Mouse (Mus musculus) forebrain, embryonic 13.5 days (tissue): Measurements from ENCODE around the gene Bpifb3. TPM values are rescaled to one million over a fixed set of nuclear protein-coding genes. Genes with fewer than 3 reads are reported as not detected.

Experiments used
- ATAC-seq: fragments of 200-750 bp; cut with Nextera tagmentation; 2 replicates; pipeline ENCODE4 v1.8.0; 2017
- H3K27ac ChIP-seq: fragments of 300-500 bp; sonication (generic); 2 replicates; pipeline ENCODE4 v1.5.1; 2015; ENCODE audit warnings: inconsistent platforms, mild to moderate bottlenecking, moderate library complexity
- H3K27me3 ChIP-seq: fragments of 300-500 bp; sonication (generic); 2 replicates; pipeline ENCODE4 v1.6.1; 2015; ENCODE audit warnings: mild to moderate bottlenecking, inconsistent platforms
- H3K36me3 ChIP-seq: fragments of 300-500 bp; sonication (generic); 2 replicates; pipeline ENCODE4 v1.6.1; 2015; ENCODE audit warnings: mild to moderate bottlenecking, inconsistent platforms; ENCODE audit not compliant: poor library complexity, severe bottlenecking
- H3K4me1 ChIP-seq: fragments of 300-500 bp; sonication (generic); 2 replicates; pipeline ENCODE4 v1.6.1; 2015; ENCODE audit warnings: inconsistent platforms
- H3K4me2 ChIP-seq: fragments of 300-500 bp; sonication (generic); 2 replicates; pipeline ENCODE4 v1.6.1; 2015; ENCODE audit warnings: inconsistent platforms, mild to moderate bottlenecking, moderate library complexity
- H3K4me3 ChIP-seq: fragments of 300-500 bp; sonication (generic); 2 replicates; pipeline ENCODE4 v1.5.1; 2015; ENCODE audit warnings: mild to moderate bottlenecking, inconsistent platforms
- H3K9ac ChIP-seq: fragments of 300-500 bp; sonication (generic); 2 replicates; pipeline ENCODE4 v1.6.1; 2015; ENCODE audit warnings: mild to moderate bottlenecking, inconsistent platforms
- H3K9me3 ChIP-seq: fragments of 300-500 bp; sonication (generic); replicated peaks from 2 replicates; pipeline ENCODE4 v1.6.1; 2016; ENCODE audit warnings: inconsistent platforms
- WGBS: fragments of 180-500 bp; shearing (Covaris S2); methylation state at CpG from one replicate; pipeline ENCODE4 v1.1.7; 2015; 5-methylcytosine and 5-hydroxymethylcytosine counted together
- polyA plus RNA-seq: library from polyadenylated mRNA; unstranded; fragments of >200 nt; fragmentation: Nextera tagmentation; extraction: Ambion mirVana; gene quantifications from 2 replicates; pipeline ENCODE4 v1.2.1, GENCODE M21; 2015

Gene Bpifb3
- not detected in 2 replicates for polyA plus RNA-seq

GRCm38 (mm10) chr2:153917930-153918329 lies at the start of gene Bpifb3:
TSS of gene Bpifb3 (plus strand) at chr2:153918230.
- no peaks in the 10 kb centered on the region for H3K27me3 ChIP-seq
- H3K9ac ChIP-seq: no peak within 1 kb of the TSS
- H3K36me3 ChIP-seq: no peaks in the 10 kb centered on the region
- WGBS: 53% methylated on average over 8 of the region's 8 CpGs
- no peak for ATAC-seq
- peaks cover 6% of the 10 kb centered on the region; the same call in 1 of the 2 replicates for H3K4me1 ChIP-seq
- no peaks in the 10 kb centered on the region for H3K9me3 ChIP-seq
- no peak within 1 kb of the TSS for H3K4me2 ChIP-seq
- no peak within 1 kb of the TSS for H3K27ac ChIP-seq
- no peak within 1 kb of the TSS for H3K4me3 ChIP-seq

DNA sequence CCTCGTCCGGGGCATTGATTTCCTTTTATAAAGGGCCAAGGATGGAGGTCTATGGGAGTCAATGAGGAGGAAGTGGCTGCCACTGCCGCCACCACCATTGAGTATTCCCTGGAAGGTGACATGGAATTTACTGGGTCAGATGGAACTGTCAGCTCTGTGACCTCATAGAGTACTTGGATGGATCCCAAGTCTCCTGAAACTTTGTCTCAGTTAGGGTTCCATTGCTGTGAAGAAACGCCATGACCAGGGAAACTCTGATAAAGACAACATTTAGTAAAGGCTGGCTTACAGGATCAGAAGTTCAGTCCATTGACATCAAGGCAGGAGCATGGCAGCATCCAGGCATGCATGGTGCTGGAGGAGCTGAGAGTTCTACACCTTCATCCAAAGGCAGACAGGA lies 47.0 kb upstream of the Bpifb3 start, which contains the start of gene Sun5:
Gene Sun5, minus strand, starts transcription at position 101 of the 400 bp plus-strand sequence.
- Histone ChIP-seq H3K4me1 (peaks cover 4% of the 10 kb centered on the region; the same call in 1 of the 2 replicates), H3K27ac (no peak within 1 kb of the TSS), H3K36me3 (no peaks in the 10 kb centered on the region), H3K4me2 (no peak within 1 kb of the TSS), H3K27me3 (no peaks in the 10 kb centered on the region), H3K9me3 (no peaks in the 10 kb centered on the region), H3K4me3 (no peak within 1 kb of the TSS), H3K9ac (no peak within 1 kb of the TSS)
- WGBS: 89% methylated on average over 4 of the region's 4 CpGs
- no peak for ATAC-seq

DNA sequence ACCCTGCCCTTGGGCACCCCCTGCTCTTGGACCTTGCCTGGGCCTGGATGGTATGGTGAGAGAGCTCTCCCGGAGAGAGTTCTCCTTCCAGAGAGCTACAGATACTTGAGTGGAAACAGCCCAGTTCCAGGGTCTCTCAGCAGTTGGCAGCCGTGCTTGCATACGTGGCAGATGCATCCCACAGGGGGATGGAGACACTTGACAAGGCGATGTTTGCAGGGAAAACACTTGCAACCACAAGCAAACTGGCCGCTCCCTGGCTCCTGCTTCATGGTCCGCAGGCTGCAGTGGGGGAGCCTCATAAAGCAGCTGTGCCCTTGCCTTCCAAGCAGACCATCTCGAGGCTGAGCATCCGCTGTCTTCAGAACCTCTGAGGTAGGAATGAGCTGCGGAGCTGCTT lies 43.3 kb upstream of the Bpifb3 start, which contains the start of gene Bpifb2:
Gene Bpifb2, plus strand, starts transcription at position 301 of the 400 bp plus-strand sequence.
- no peak for ATAC-seq
- WGBS: 83% methylated on average over 9 of the region's 9 CpGs
- no peak within 1 kb of the TSS for H3K4me2 ChIP-seq

DNA sequence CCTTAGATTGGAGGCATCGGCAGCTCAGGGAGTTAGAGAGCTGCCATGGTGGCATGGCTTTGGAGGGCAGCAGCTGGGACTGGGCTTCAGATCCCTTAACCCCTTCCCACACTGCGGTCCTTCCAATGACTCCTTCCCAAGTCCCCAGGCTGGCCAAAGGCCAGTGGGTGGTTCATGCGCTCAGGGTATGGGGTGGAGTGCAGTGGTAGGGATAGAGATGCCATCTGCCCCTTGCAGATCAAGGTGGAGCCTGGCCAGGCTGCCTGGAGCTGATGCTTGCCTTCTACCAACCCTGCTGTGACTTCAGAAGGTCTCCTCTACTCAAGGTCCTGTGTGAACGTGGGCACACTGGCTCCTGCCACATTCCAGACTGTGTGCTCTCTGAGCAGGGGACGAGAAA lies 18.9 kb upstream of the Bpifb3 start:
- Histone ChIP-seq H3K9ac (no peak overlapping the region), H3K4me1 (no peaks in the 10 kb centered on the region), H3K4me2 (no peak overlapping the region), H3K27me3 (no peaks in the 10 kb centered on the region), H3K4me3 (no peak overlapping the region), H3K9me3 (no peaks in the 10 kb centered on the region), H3K27ac (no peak overlapping the region), H3K36me3 (no peaks in the 10 kb centered on the region)
- WGBS: 68% methylated on average over 5 of the region's 5 CpGs
- no peak for ATAC-seq

More for the DNA sequence above, 43.3 kb upstream of the Bpifb3 start, which contains the start of gene Bpifb2:
- H3K4me3 ChIP-seq: no peak within 1 kb of the TSS
- no peak within 1 kb of the TSS for H3K9ac ChIP-seq
- H3K36me3 ChIP-seq: no peaks in the 10 kb centered on the region
- H3K27me3 ChIP-seq: no peaks in the 10 kb centered on the region
- peaks cover 4% of the 10 kb centered on the region; the same call in 1 of the 2 replicates for H3K4me1 ChIP-seq
- no peaks in the 10 kb centered on the region for H3K9me3 ChIP-seq
- H3K27ac ChIP-seq: no peak within 1 kb of the TSS

GRCm38 (mm10) chr2:153900088-153900487 lies 17.9 kb upstream of the Bpifb3 start, which contains the start of gene Bpifb6:
TSS of gene Bpifb6 (plus strand) at chr2:153900388.
- H3K9me3 ChIP-seq: no peaks in the 10 kb centered on the region
- no peak within 1 kb of the TSS for H3K4me2 ChIP-seq
- no peaks in the 10 kb centered on the region for H3K36me3 ChIP-seq
- 55% methylated on average over 4 of the region's 4 CpGs for WGBS
- H3K27ac ChIP-seq: no peak within 1 kb of the TSS
- no peak within 1 kb of the TSS for H3K9ac ChIP-seq
- no peaks in the 10 kb centered on the region for H3K27me3 ChIP-seq
- no peak for ATAC-seq
- no peaks in the 10 kb centered on the region for H3K4me1 ChIP-seq
- no peak within 1 kb of the TSS for H3K4me3 ChIP-seq

DNA sequence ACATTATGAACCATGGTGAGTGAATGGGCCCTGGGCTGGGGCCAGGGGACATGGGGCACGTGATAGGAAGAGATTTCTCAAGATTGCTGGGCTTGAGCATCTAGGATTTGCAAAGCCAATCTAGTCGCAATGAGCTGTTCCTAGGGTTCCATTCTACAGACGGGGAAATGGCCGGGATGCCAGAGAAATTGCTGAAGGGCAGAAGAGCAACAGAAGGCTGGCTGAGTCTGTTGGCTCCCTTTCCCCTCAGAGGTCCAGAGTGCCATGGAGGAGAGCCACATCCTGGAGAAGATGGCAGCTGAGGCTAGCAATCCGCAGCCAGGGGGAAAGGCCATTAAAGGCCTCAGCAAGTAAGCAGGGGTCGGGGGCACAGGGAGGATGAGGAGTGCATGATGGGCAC lies 15.3 kb upstream of the Bpifb3 start:
- no peaks in the 10 kb centered on the region for H3K27me3 ChIP-seq
- H3K4me3 ChIP-seq: no peak overlapping the region
- ATAC-seq: no peak
- H3K4me1 ChIP-seq: no peaks in the 10 kb centered on the region
- H3K9me3 ChIP-seq: no peaks in the 10 kb centered on the region
- H3K9ac ChIP-seq: no peak overlapping the region
- H3K4me2 ChIP-seq: no peak overlapping the region
- H3K27ac ChIP-seq: no peak overlapping the region
- 81% methylated on average over 6 of the region's 6 CpGs for WGBS
- H3K36me3 ChIP-seq: no peaks in the 10 kb centered on the region

GRCm38 (mm10) chr2:153906626-153907025 lies 11.4 kb upstream of the Bpifb3 start:
- no peaks in the 10 kb centered on the region for H3K4me1 ChIP-seq
- 94% methylated on average over 4 of the region's 4 CpGs for whole genome bisulfite sequencing
- H3K27ac ChIP-seq: no peak overlapping the region
- H3K9ac ChIP-seq: no peak overlapping the region
- no peak overlapping the region for H3K4me2 ChIP-seq
- ATAC-seq: no peak
- no peaks in the 10 kb centered on the region for H3K9me3 ChIP-seq
- H3K4me3 ChIP-seq: no peak overlapping the region
- no peaks in the 10 kb centered on the region for H3K27me3 ChIP-seq
- no peaks in the 10 kb centered on the region for H3K36me3 ChIP-seq

GRCm38 (mm10) chr2:153914151-153914550 lies 3.9 kb upstream of the Bpifb3 start:
- Histone ChIP-seq H3K4me1 (peaks cover 6% of the 10 kb centered on the region; the same call in 1 of the 2 replicates), H3K9me3 (no peaks in the 10 kb centered on the region), H3K4me3 (no peak overlapping the region), H3K4me2 (no peak overlapping the region), H3K27me3 (no peaks in the 10 kb centered on the region), H3K9ac (no peak overlapping the region), H3K27ac (no peak overlapping the region), H3K36me3 (no peaks in the 10 kb centered on the region)
- 49% methylated on average over 5 of the region's 5 CpGs for WGBS
- ATAC-seq: no peak

- Histone ChIP-seq H3K4me3 (no peak overlapping the region), H3K9ac (no peak overlapping the region), H3K4me1 (no peaks in the 10 kb centered on the region), H3K4me2 (no peak overlapping the region), H3K27ac (no peak overlapping the region), H3K27me3 (no peaks in the 10 kb centered on the region), H3K9me3 (no peaks in the 10 kb centered on the region), H3K36me3 (no peaks in the 10 kb centered on the region)
- ATAC-seq: no peak
- 87% methylated on average over 6 of the region's 6 CpGs for WGBS
These were observed 3.2 kb downstream of the Bpifb3 start for GRCm38 (mm10) chr2:153921246-153921645.

DNA sequence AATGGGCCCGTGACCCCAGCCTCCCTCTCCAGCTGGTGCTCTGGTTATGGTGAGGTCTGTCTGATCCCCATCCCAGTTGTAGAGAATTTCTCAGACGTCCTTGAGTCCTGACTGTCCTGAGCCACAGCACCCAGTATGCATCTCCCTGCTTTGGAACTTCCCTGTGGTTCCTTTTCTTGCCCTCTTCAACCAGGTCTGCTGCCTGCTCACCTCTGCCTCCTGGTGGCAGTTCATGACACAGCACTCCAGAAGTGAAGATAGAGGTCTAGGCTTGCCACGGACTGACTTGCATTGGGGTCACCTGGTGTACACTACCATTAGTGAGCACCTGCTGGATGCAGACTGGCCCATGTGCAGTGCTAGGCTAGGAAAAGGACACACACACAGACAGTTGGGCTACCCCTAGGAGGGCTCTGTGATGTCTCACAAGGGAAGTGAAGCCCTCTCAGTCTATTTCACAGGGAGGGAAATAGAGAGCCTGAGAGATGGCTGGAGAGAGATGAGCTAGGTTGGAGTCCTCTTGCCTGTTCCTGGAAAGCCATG lies 11.9 kb downstream of the Bpifb3 start:
- no peaks in the 10 kb centered on the region for H3K36me3 ChIP-seq
- H3K4me3 ChIP-seq: no peak overlapping the region
- no peak for ATAC-seq
- H3K4me1 ChIP-seq: peaks cover 7% of the 10 kb centered on the region
- 42% methylated on average over 3 of the region's 3 CpGs for WGBS
- H3K27me3 ChIP-seq: no peaks in the 10 kb centered on the region
- H3K27ac ChIP-seq: no peak overlapping the region
- no peaks in the 10 kb centered on the region for H3K9me3 ChIP-seq
- H3K4me2 ChIP-seq: no peak overlapping the region
- H3K9ac ChIP-seq: no peak overlapping the region

- no peak overlapping the region for H3K9ac ChIP-seq
- no peaks in the 10 kb centered on the region for H3K36me3 ChIP-seq
- H3K9me3 ChIP-seq: no peaks in the 10 kb centered on the region
- H3K4me3 ChIP-seq: no peak overlapping the region
- H3K4me1 ChIP-seq: peaks cover 7% of the 10 kb centered on the region
- H3K27me3 ChIP-seq: no peaks in the 10 kb centered on the region
- WGBS: 48% methylated on average over 6 of the region's 6 CpGs
- ATAC-seq: peak; percentile 55; the same call in 1 of the 2 replicates
- peak overlapping the region; percentile 35; the same call in 1 of the 2 replicates for H3K27ac ChIP-seq
- no peak overlapping the region for H3K4me2 ChIP-seq
These were observed 13.1 kb downstream of the Bpifb3 start for GRCm38 (mm10) chr2:153931125-153931524.

GRCm38 (mm10) chr2:153933311-153933710 lies 15.3 kb downstream of the Bpifb3 start:
- Histone ChIP-seq H3K27me3 (no peaks in the 10 kb centered on the region), H3K4me1 (peaks cover 7% of the 10 kb centered on the region), H3K36me3 (no peaks in the 10 kb centered on the region), H3K9ac (no peak overlapping the region), H3K4me3 (no peak overlapping the region), H3K9me3 (no peaks in the 10 kb centered on the region), H3K27ac (no peak overlapping the region), H3K4me2 (no peak overlapping the region)
- WGBS: 78% methylated on average over 6 of the region's 6 CpGs
- no peak for ATAC-seq

GRCm38 (mm10) chr2:153935348-153935747 lies 17.3 kb downstream of the Bpifb3 start:
- Histone ChIP-seq H3K9me3 (no peaks in the 10 kb centered on the region), H3K9ac (no peak overlapping the region), H3K4me2 (no peak overlapping the region), H3K36me3 (no peaks in the 10 kb centered on the region), H3K4me1 (peaks cover 7% of the 10 kb centered on the region), H3K27me3 (no peaks in the 10 kb centered on the region), H3K27ac (no peak overlapping the region), H3K4me3 (no peak overlapping the region)
- no peak for ATAC-seq
- 88% methylated on average over 6 of the region's 6 CpGs for WGBS
